Mouse (Mus musculus): ENCODE data around the gene Hes6. TPM values are rescaled to one million over a fixed set of nuclear protein-coding genes. Genes with fewer than 3 reads are reported as not detected.

Hes6 gene
- total RNA-seq, 2 experiments from 2014 or later = 6.0 to 6.4 TPM

- no peak for DNase-seq (ENCODE audit: low spot score)
These were observed 28.6 kb upstream of the Hes6 start for GRCm38 (mm10) chr1:91442350-91442990.

DNA sequence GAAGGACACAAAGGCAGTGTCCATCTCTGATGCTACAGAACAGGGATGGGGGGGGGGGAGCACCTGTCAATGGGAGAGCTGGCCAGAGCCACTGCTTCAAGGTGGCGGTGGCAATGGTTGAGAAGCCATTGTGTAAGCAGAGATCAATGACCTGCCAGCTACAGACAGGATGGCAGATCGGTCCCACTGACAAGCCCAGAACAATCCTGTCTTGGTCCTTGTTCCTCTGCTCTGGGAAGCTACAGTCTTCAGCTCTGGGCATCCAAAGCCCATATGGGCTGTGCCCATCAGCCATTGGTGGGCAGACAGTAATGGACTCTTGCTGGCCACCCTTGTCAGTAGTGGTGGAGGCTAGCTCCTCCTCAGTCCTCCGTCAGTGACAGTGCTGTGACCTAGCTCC, 28.0 kb upstream of the Hes6 start:
- no peak for DNase-seq (ENCODE audit: low spot score)

GRCm38 (mm10) chr1:91439776-91440175, 25.9 kb upstream of the Hes6 start:
- DNase-seq (ENCODE audit: low spot score) = no peak

- no peak for DNase-seq (ENCODE audit: low spot score)
These were observed 23.7 kb upstream of the Hes6 start for GRCm38 (mm10) chr1:91437573-91437972.

DNA sequence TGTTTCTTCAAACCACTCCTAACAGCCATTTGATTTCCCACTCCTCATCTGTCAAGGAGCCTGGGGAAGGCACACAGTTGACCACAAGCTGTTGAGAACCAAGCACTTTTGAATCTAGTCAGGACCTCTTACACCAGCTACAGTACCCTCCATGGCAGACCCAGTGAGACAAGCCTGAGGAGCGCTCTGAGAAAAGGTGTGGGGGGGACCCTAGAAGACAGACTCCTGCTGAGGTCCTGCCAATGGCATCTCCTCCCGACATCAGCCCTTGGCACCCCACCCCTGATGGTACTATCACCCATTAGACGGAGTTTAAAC, 23.2 kb upstream of the Hes6 start:
- no peak for DNase-seq (ENCODE audit: low spot score)

GRCm38 (mm10) chr1:91436380-91437082, 22.7 kb upstream of the Hes6 start:
- DNase-seq (ENCODE audit: low spot score) = peak; percentile 93

DNA sequence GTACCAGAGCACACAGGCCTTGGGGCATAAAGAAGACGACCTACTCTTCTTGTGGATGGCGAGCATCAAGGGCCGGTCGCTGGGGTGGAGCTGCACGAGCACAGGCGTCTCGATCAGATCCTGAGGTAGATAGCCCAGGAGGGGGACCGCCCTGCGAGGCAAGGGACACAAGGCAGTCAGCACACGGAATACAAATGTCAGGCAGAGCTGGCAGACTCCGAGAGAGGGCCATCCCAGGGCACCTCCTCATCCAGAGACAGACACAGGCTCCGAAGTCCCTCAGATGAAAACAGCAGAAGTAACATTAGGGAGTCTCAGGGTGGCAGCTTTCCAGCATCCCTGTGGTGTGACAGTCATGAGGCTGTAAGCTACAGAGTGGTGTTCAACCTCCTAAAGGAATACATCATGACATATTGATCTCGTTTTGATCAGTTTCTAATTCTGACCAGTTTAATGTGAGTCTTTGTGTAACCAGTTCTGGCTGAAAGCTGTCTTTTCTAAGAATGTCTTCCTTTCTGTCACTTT, 21.8 kb upstream of the Hes6 start:
- DNase-seq (ENCODE audit: low spot score) = no peak

GRCm38 (mm10) chr1:91434905-91435304, 21.1 kb upstream of the Hes6 start:
- no peak for DNase-seq (ENCODE audit: low spot score)

- no peak for DNase-seq (ENCODE audit: low spot score)
These were observed 16.9 kb upstream of the Hes6 start for GRCm38 (mm10) chr1:91430761-91431160.

GRCm38 (mm10) chr1:91429212-91429611, 15.4 kb upstream of the Hes6 start:
- DNase-seq (ENCODE audit: low spot score) = no peak

GRCm38 (mm10) chr1:91428614-91429013, 14.8 kb upstream of the Hes6 start:
- peak; percentile 87 for DNase-seq (ENCODE audit: low spot score)

- DNase-seq (ENCODE audit: low spot score) = no peak
These were observed 12.6 kb upstream of the Hes6 start for GRCm38 (mm10) chr1:91426397-91426796.

- no peak for DNase-seq (ENCODE audit: low spot score)
These were observed 6.8 kb upstream of the Hes6 start for GRCm38 (mm10) chr1:91420601-91421065.

GRCm38 (mm10) chr1:91419862-91420600, 6.2 kb upstream of the Hes6 start:
- DNase-seq (ENCODE audit: low spot score) = no peak

GRCm38 (mm10) chr1:91417991-91418390, 4.2 kb upstream of the Hes6 start:
- DNase-seq (ENCODE audit: low spot score) = no peak

DNA sequence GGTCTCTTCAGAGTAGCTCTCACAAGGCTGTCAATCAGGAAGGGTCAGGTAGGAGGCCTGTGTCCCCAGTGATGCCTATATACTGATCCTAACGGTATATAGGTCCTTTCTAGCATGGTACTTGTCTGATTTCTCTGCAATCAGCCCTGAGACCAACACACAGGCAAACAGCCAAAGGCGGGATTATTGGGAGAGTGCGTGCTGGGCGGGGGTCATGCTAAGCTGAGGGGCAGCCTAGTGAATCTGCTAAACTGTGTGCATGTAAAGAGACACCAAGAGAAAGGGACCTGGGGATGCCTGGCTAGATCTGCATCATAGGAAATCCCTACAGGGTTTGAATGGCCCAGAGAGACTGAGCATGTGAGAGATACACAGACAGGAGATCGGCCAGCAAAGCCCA, 1.5 kb upstream of the Hes6 start:
- DNase-seq (ENCODE audit: low spot score) = no peak

GRCm38 (mm10) chr1:91414903-91415302, 1.1 kb upstream of the Hes6 start:
- DNase-seq (ENCODE audit: low spot score) = no peak

GRCm38 (mm10) chr1:91413536-91413897, 321 bp downstream of the Hes6 start:
- peak; percentile 36 for DNase-seq (ENCODE audit: low spot score)

DNA sequence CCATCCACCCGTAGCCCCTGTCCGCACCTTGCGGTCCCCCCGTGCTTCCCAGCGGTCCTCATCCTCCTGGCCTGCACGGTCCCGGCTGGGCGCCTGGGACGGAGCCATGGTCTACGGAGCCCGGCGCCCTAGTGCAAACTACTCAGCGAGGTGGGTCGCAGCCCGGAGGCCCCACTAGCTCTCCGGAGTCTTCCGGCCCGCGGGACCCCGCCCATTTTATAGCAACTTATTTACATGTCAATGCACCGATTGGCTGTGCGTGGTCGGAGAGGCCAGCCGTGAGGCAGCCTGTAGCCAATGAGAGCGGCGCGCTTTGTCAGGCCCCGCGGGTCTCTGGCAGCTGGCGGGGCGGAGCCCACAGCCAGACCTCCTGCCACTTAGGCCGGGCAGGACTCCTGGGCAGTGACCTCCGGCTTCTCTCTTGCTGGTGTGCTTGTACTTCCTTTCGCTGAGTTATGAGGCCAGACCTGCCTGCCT, 770 bp downstream of the Hes6 start:
- peak; percentile 95 for DNase-seq (ENCODE audit: low spot score)

- no peak for DNase-seq (ENCODE audit: low spot score)
These were observed 1.4 kb downstream of the Hes6 start for GRCm38 (mm10) chr1:91412286-91413029.

DNA sequence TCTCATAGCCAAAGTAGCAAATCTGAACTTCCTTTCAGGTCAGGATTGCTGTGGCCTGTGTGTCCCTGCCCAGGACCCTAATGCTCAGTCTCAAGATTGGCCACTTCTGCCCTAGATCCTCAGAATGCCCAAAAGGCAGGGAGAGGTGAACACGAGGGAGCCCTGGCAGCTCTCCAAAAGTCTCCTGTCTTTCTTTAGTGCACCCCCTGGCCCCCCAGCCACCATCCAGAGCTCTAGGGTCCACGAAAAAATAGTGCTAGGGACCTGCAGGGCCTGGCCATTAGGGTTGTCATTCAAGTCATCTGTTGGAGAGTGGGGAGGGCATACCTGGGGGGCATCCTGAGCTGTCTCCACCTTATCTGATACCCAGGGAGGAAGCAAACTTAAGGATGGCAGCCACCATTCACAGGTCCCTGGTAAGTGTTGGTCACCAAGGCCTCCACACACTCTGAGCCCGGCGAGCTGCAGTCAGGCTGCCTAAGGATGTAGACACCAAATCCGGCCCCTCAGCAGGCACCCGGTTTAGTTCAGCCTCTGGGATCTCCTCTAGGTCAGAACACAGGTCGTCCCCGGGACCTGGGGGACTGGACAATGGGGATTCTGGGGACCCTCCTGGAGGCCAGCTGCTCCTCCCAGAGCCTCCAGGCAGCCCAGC, 2.1 kb downstream of the Hes6 start:
- DNase-seq (ENCODE audit: low spot score) = no peak
